Mouse (Mus musculus) kidney, postnatal 36 days (tissue): ENCODE results near the gene Nrm.

Experiments
- DNase-seq, 2 experiments: peaks; one replicate each; pipeline ENCODE4 v3.0.0; 2021 to 2022; ENCODE audit warnings: mixed read lengths in 2 of 2

The Nrm gene

GRCm38 (mm10) chr17:35861198-35861857 is at the start of gene Nrm:
Gene Nrm (plus strand): TSS chr17:35861318.
- peak; percentile 91 to 94 for DNase-seq

- DNase-seq: no peak
Measured at GRCm38 (mm10) chr17:35812307-35812706, 48.8 kb upstream of the Nrm start.

- DNase-seq: peak in 1 of 2 experiments; percentile 53
Measured at GRCm38 (mm10) chr17:35812736-35813135, 48.4 kb upstream of the Nrm start.

GRCm38 (mm10) chr17:35813245-35813647 is 47.9 kb upstream of the Nrm start:
- peak; percentile 98 to 99 for DNase-seq

GRCm38 (mm10) chr17:35813653-35814052 is 47.5 kb upstream of the Nrm start:
- no peak for DNase-seq

- DNase-seq: peak; percentile 74 to 84
Measured at GRCm38 (mm10) chr17:35814678-35815077, 46.4 kb upstream of the Nrm start.

- DNase-seq: no peak
Measured at GRCm38 (mm10) chr17:35815836-35816235, 45.3 kb upstream of the Nrm start.

- DNase-seq: peak in 1 of 2 experiments; percentile 59
Measured at GRCm38 (mm10) chr17:35816686-35817085, 44.4 kb upstream of the Nrm start.

- no peak for DNase-seq
Measured at GRCm38 (mm10) chr17:35817226-35817625, 43.9 kb upstream of the Nrm start.

GRCm38 (mm10) chr17:35820111-35820510 is 41.0 kb upstream of the Nrm start:
- no peak for DNase-seq

- peak; percentile 93 to 96 for DNase-seq
Measured at GRCm38 (mm10) chr17:35821439-35822430, 39.4 kb upstream of the Nrm start, which contains the start of gene Ier3. Gene Ier3 (plus strand): TSS chr17:35821684.

GRCm38 (mm10) chr17:35822564-35822963 is 38.6 kb upstream of the Nrm start:
- DNase-seq: no peak

GRCm38 (mm10) chr17:35822964-35823937 is 37.9 kb upstream of the Nrm start, which contains the start of gene Flot1:
Gene Flot1 (plus strand): TSS chr17:35823230.
- DNase-seq: peak; percentile 93 to 95

GRCm38 (mm10) chr17:35824402-35824801 is 36.7 kb upstream of the Nrm start:
- DNase-seq: peak in 1 of 2 experiments; percentile 64

- no peak for DNase-seq
Measured at GRCm38 (mm10) chr17:35825109-35825850, 35.8 kb upstream of the Nrm start.

- peak; percentile 91 to 94 for DNase-seq
Measured at GRCm38 (mm10) chr17:35829737-35830136, 31.4 kb upstream of the Nrm start.

GRCm38 (mm10) chr17:35832400-35833238 is 28.5 kb upstream of the Nrm start:
- DNase-seq: no peak

- DNase-seq: no peak
Measured at GRCm38 (mm10) chr17:35833239-35833751, 27.8 kb upstream of the Nrm start.

GRCm38 (mm10) chr17:35833894-35834293 is 27.2 kb upstream of the Nrm start:
- DNase-seq: no peak

GRCm38 (mm10) chr17:35834696-35835422 is 26.3 kb upstream of the Nrm start:
- no peak for DNase-seq
